Mouse (Mus musculus): ENCODE measurements around the gene Mical2.

Mical2 gene

GRCm38 (mm10) chr7:112209621-112210020 is 16.0 kb upstream of the Mical2 start:
- DNase-seq (ENCODE audit: low spot score), result no peak

GRCm38 (mm10) chr7:112212921-112213721 is 12.5 kb upstream of the Mical2 start:
- DNase-seq (ENCODE audit: low spot score), result no peak

GRCm38 (mm10) chr7:112215871-112216270 is 9.8 kb upstream of the Mical2 start:
- DNase-seq (ENCODE audit: low spot score), result no peak

GRCm38 (mm10) chr7:112216720-112217119 is 8.9 kb upstream of the Mical2 start:
- DNase-seq (ENCODE audit: low spot score), result no peak

- DNase-seq (ENCODE audit: low spot score), result no peak
Measured at GRCm38 (mm10) chr7:112217208-112217607, 8.4 kb upstream of the Mical2 start.

- no peak for DNase-seq (ENCODE audit: low spot score)
Measured at GRCm38 (mm10) chr7:112222733-112223524, 2.7 kb upstream of the Mical2 start.

GRCm38 (mm10) chr7:112224854-112225253 is 802 bp upstream of the Mical2 start:
- no peak for DNase-seq (ENCODE audit: low spot score)

GRCm38 (mm10) chr7:112226446-112227265 is 1.0 kb downstream of the Mical2 start:
- DNase-seq (ENCODE audit: low spot score), result peak; percentile 50

- no peak for DNase-seq (ENCODE audit: low spot score)
Measured at GRCm38 (mm10) chr7:112227266-112227562, 1.6 kb downstream of the Mical2 start.

- DNase-seq (ENCODE audit: low spot score), result peak; percentile 66
Measured at GRCm38 (mm10) chr7:112228827-112229498, 3.3 kb downstream of the Mical2 start.

- DNase-seq (ENCODE audit: low spot score), result no peak
Measured at GRCm38 (mm10) chr7:112231731-112232130, 6.1 kb downstream of the Mical2 start.

- DNase-seq (ENCODE audit: low spot score), result peak; percentile 75
Measured at GRCm38 (mm10) chr7:112233345-112234005, 7.8 kb downstream of the Mical2 start.

- no peak for DNase-seq (ENCODE audit: low spot score)
Measured at GRCm38 (mm10) chr7:112234410-112234809, 8.8 kb downstream of the Mical2 start.

- no peak for DNase-seq (ENCODE audit: low spot score)
Measured at GRCm38 (mm10) chr7:112235493-112235892, 9.8 kb downstream of the Mical2 start.

- DNase-seq (ENCODE audit: low spot score), result no peak
Measured at GRCm38 (mm10) chr7:112237211-112237610, 11.6 kb downstream of the Mical2 start.

- no peak for DNase-seq (ENCODE audit: low spot score)
Measured at GRCm38 (mm10) chr7:112237868-112238267, 12.2 kb downstream of the Mical2 start.

GRCm38 (mm10) chr7:112238768-112239728 is 13.4 kb downstream of the Mical2 start:
- no peak for DNase-seq (ENCODE audit: low spot score)

GRCm38 (mm10) chr7:112240748-112241147 is 15.1 kb downstream of the Mical2 start:
- DNase-seq (ENCODE audit: low spot score), result no peak

- no peak for DNase-seq (ENCODE audit: low spot score)
Measured at GRCm38 (mm10) chr7:112241211-112241944, 15.7 kb downstream of the Mical2 start.

GRCm38 (mm10) chr7:112241945-112242329 is 16.3 kb downstream of the Mical2 start:
- DNase-seq (ENCODE audit: low spot score), result no peak

Data from retina, embryonic 14.5 days (tissue).